Mouse (Mus musculus) mouse trophoblast stem cell (cell line): ENCODE results near the gene Amigo2.

Source experiments
- in situ Hi-C, 2 experiments: fragments of 300-500 bp; cut with MseI, MboI; formaldehyde crosslinking; loops; 2 replicates in 1 of 2; 3 replicates in 1 of 2; pipeline ENCODE4 v1.15.1; 2025

Amigo2 gene

DNA sequence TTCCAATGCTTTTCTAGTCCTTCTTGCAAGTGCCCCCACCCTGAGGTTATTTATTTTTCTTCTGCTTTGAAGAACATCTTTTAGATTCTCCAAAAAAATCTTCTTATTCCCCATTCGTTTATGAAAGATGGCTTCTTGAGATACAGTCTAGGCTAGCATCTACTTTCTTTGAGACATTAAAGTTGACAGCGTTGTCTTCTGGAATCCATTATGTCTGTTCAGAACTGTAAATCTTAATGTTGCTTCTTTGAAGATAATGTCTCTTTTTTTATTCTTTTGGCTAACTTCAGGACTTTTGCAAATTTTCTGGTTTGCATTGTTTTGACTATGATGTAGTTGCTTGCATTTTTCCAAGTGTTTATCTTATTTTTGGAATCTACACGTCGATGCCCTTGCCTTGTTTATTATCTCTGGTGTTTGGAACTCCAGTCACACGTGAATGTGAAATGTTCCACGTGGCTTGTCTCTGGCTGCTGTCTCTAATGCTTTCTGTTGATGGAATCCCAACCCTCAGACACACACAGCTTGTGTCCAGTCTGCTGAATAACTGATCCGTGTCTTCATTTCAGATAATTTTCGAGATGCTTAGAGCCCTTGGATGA, 20.1 kb upstream of the Amigo2 start:
- in situ Hi-C loops = no loop called here

GRCm38 (mm10) chr15:97266236-97266845, 19.3 kb upstream of the Amigo2 start:
- in situ Hi-C loops = no loop called here

GRCm38 (mm10) chr15:97262251-97262650, 15.2 kb upstream of the Amigo2 start:
- in situ Hi-C loops = no loop called here

DNA sequence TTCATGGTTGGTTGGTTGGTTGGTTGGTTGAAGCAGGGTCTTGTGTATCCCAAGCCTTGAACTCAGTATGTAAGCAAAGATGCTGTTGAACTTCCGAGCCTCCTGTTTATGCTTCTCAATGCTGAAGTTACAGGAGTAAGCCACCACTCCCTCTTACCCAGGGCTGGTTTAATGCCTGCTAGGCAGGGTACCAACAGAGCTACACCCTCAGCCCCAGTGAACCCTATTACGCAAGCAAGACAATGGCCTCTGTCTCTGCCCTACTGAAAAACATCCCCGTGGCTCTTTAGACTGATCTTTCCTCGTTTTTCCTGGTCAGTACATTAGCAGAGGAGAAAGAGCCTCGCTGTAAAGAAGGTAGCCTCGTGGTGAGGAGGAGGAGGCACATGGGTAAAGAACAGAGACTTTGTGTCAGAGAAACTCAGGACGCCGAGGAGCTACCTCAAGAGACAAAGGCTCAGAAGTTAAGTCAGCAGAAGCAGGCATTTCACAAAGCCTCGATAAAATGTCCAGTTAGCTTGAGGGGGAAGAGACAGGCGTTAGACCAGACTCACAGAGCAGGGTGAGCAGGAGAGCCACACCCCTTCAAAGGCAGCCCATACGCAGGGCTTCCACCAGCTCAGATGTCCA, 13.0 kb upstream of the Amigo2 start:
- in situ Hi-C loops = no loop called here

DNA sequence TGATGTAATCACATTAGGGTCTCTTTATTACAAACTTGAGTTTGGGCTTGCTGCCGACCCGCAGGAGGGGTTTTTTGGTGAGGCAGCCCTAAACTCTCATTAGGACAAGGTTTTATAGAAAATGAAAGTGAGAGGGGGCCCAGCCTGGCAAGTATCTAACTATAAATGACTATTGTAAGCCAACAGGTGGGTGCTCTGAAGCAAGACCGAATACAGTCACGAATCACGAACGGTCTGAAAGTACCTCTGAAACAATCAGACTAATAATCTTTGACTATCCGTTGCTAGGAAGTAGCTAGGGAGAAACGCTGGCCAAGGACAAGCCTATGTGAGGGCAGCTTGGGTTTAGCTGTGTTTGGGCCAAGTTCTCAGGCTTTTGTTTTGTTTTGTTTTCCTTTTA, 12.2 kb upstream of the Amigo2 start:
- in situ Hi-C loops = no loop called here

DNA sequence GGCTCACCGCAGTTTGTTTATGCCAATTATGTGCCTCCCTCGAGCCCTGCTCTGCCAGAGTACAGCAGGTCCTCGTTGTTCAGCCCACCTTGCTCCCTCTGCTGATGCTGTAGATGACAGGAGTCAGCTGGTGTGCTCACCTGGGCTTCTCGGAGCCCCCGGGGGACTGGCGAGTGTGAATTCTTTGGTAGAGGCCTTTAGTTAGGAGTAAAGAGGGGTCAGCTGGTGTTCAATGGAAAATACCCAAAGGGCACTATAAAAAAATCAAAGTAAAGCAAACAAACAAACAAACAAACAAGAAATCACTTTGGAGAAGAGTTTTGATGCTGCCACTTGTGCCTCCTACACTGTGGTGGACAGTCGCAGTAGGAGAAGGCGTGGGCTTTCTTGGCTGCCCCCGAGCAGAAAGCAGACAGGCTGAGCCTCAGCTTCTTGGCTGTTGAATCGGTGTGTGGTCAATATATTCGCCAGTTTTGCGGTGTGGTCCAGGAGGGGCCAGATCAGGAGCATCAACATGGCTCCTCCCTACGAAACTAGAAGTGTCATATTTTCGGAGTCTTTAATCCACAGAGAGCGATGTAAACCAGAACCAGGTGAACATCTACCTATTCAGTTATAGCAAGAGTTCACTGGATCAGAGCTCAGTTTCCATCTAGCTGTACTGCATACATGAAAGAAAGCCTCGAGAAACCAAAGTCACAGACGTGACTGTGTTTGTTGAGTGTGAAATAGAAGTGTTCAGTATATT, 11.6 kb upstream of the Amigo2 start:
- in situ Hi-C loops = no loop called here

- in situ Hi-C loops = no loop called here
Measured at GRCm38 (mm10) chr15:97257206-97257775, 10.2 kb upstream of the Amigo2 start.

DNA sequence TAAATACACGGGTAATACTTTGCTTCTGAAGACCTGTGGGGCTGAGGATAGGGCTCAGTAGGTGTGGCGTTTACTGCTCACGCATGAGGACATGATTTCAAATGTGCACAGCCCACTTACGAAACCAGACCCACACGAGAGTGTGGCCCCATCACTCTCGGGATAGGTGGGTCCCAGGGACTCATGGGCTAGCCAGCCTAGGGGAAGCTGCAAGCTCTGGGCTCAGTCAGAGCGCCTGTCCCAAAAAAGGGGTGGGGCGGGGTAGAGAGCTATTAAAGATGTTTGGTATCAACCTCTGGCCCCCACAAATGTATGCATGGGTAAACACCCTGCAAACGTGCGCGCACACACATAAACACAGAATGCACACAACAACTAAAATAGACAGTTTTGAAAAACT, 9.3 kb upstream of the Amigo2 start:
- in situ Hi-C loops = no loop called here

- in situ Hi-C loops = no loop called here
Measured at GRCm38 (mm10) chr15:97255800-97256199, 8.7 kb upstream of the Amigo2 start.

DNA sequence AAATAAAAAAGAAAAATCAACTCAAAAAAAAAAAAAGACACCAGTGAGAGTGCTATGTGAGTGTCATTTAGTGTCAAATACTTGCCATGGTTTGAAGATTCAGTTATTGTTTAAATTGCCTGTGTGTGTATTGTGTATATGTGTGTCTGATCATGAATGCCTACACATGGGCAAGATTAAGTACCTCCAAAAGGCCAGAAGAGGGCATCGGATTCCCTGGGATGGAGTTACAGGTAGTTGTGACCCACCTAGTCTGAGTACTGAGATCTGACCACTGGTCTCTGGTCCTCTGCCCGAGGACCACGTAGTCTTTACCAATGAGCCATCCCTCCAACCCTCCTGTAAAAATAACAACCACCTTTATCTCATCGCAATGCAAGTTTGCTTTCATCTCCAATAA, 7.3 kb upstream of the Amigo2 start:
- in situ Hi-C loops = no loop called here

- in situ Hi-C loops = no loop called here
Measured at GRCm38 (mm10) chr15:97252493-97253034, 5.5 kb upstream of the Amigo2 start.

- in situ Hi-C loops = no loop called here
Measured at GRCm38 (mm10) chr15:97249322-97249721, 2.2 kb upstream of the Amigo2 start.

DNA sequence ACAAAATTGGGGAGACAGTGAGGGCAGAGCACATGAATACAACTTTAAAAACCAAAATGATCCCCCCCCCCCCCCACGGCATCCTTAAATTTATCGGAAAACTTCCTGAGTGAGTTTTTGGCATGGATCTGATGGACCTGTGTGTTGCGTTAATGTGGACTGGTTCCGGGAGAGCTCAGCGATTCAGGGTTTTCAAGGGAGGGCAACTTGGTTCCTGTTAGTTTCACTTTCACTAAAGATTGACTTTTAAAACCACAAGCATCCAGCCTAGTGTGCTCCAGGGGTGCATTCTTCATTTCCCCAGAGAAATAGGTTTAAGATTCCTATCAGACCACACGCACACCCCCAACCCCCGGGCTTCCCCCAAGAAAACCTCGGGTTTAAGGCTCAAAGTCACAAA, 1.2 kb upstream of the Amigo2 start:
- in situ Hi-C loops = no loop called here

- in situ Hi-C loops = no loop called here
Measured at GRCm38 (mm10) chr15:97247791-97248161, 689 bp upstream of the Amigo2 start.

DNA sequence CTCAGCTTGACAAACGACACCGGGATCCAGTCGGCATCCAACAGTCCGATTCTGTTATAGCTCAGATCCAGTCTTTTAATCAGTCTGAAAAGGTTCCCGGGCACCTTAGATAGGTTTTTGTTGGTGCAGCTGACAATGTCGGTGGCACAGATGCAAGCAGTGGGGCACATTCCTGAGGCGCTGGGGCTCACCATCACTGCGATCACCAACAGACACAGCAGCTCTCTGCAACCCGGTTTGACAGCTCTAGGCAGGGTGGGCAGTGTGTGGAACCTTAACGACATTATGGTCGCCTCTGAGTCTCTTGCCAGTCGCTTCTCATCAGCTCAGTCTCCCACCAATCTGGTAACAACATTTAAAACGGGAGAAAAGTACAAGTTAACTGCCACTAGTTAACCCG, 831 bp downstream of the Amigo2 start:
- in situ Hi-C loops = no loop called here

GRCm38 (mm10) chr15:97245392-97245791, 1.7 kb downstream of the Amigo2 start:
- in situ Hi-C loops = no loop called here

GRCm38 (mm10) chr15:97236943-97237342, 10.1 kb downstream of the Amigo2 start:
- in situ Hi-C loops = loop anchor here in 1 of 2 experiments (5.0 kb wide), 1 partner anchor 40 kb away; no protein-coding TSS in a partner anchor

GRCm38 (mm10) chr15:97235183-97235582, 11.9 kb downstream of the Amigo2 start:
- in situ Hi-C loops = loop anchor here in 1 of 2 experiments (5.0 kb wide), 1 partner anchor 38 kb away; no protein-coding TSS in a partner anchor

GRCm38 (mm10) chr15:97234076-97234475, 13.0 kb downstream of the Amigo2 start:
- in situ Hi-C loops = no loop called here

DNA sequence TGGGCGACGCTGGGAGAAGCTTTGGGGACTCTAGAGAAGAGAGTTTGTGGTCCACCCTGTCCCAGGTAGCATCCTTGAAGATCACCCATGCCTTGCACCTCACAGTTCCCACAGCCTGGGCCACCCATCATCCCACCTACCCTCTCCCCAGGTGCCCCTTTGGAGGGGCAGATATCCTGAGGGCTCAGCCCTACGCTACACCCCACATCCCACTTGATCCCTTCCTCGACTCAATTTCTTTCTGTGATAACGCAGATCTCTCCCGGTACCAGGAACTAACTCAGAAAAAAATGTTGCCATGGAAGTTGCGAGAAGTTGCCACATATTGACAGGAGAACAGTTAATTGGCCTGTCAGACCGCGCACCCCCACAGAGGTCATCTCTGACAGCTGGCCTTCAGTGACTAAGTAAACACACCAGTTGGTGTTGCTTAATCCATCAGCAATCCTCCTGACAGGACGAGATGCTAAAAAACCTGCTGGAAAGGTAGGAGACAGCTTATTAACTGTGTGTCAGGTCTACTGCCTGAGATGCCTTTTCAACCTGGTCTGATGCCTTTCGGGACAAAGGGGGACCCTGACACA, 17.5 kb downstream of the Amigo2 start:
- in situ Hi-C loops = no loop called here

- in situ Hi-C loops = no loop called here
Measured at GRCm38 (mm10) chr15:97224003-97224402, 23.1 kb downstream of the Amigo2 start.
